ENCODE assay signal across 8 mouse cellular contexts in genomic region chrX:52775973-52776372, GRCm38 (mm10). TPM values are rescaled to one million over a fixed set of nuclear protein-coding genes. Genes with fewer than 3 reads are reported as not detected.
DNase-seq lines count a peak whose midpoint lies in the region; ATAC-seq lines count a peak whose summit lies in the region.

No protein-coding gene starts in this region.

- DNase-seq in heart, adult 8-10 months (ENCODE audit: low spot score) = peak; percentile 4
- no peak for DNase-seq in heart, adult 11 months
- DNase-seq in urinary bladder, adult 2 months (ENCODE audit: low spot score) = peak; percentile 22
- DNase-seq in urinary bladder, postnatal 4 days (ENCODE audit: low spot score in 2 of 2) = no peak
- peak; percentile 21 to 30 for DNase-seq in cerebellum, postnatal 14 days
- peak; percentile 67 for DNase-seq in thymus, postnatal 4 days
- no peak for DNase-seq in right cerebral cortex, postnatal 10 days (ENCODE audit: low spot score in 2 of 2)

- ATAC-seq in megakaryocyte, adult 5-6 weeks (ENCODE audit: poor library complexity, severe bottlenecking) = peak; percentile 68

RNA-seq across cellular contexts. Expression of gene Ccdc160, which starts 15.0 kb away (rescaled TPM):
- total RNA-seq in heart, adult 8-10 months (2022) = under 1 TPM; 0.16 to 0.47 (median 0.23) TPM
- polyA plus RNA-seq in urinary bladder, adult 2 months (2012; rRNA removed) = 1.5 and 1.8 TPM in 2 replicates
- total RNA-seq in megakaryocyte, adult 5-6 weeks (2015) = not detected in 2 replicates
- 0.29 TPM in 1 of 2 replicates, not detected in the other for total RNA-seq in megakaryocyte, adult 5-6 weeks (2017)

Comparison
In these comparisons a context has a peak if more than half of its experiments do, and no peak if none do; other contexts are left out.
1. DNase-seq: peak in heart, adult 8-10 months (single experiment), urinary bladder, adult 2 months (single experiment), cerebellum, postnatal 14 days (2 of 2) and thymus, postnatal 4 days (single experiment); none in heart, adult 11 months (single experiment), urinary bladder, postnatal 4 days (0 of 2) and right cerebral cortex, postnatal 10 days (0 of 2).